ENCODE assay signal across 26 mouse cellular contexts in the genomic region with DNA sequence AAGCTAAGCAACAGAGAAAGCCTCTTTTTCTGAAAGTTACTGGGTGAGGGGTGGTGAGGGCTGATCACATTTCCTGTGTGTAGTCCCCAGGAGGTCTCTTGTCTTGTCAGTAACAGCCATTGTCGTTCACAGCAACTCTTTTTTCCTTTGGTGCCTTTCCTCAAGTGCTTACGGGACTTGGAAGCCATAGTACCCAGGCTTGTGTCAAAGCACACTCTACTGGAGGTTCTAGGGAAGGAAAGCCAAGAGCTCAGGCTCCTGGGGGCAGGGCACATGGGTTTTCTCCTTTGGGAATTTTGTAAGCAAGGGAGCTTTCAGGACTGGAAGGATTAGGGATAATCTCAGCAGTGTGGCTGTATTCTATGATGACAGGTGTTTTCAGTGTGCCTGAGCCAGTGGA.
DNase-seq lines count a peak whose midpoint lies in the region; ATAC-seq lines count a peak whose summit lies in the region.
"Had no signal": no experiment of that assay in that cellular context is flagged by ENCODE, and none has a peak within 500 bp of the region (broad histone marks: within the 10 kb centered on the region; RNA-seq: fewer than 3 reads in every experiment).

No protein-coding gene starts in this region.

- no peak overlapping the region for H3K4me3 ChIP-seq in midbrain, embryonic 15.5 days
- no peak overlapping the region for H3K4me3 ChIP-seq in midbrain, embryonic 16.5 days (ENCODE audit: low read depth, low read length)
- H3K4me3 ChIP-seq: embryonic facial prominence, embryonic 13.5 days; embryonic facial prominence, embryonic 15.5 days; erythroblast, embryonic 14.5 days; forebrain, embryonic 10.5 days; forebrain, embryonic 12.5 days had no signal

- H3K9ac ChIP-seq in midbrain, embryonic 15.5 days = no peak overlapping the region
- H3K9ac ChIP-seq in midbrain, embryonic 16.5 days (ENCODE audit: low read depth, low read length) = no peak overlapping the region
- H3K9ac ChIP-seq: embryonic facial prominence, embryonic 13.5 days; embryonic facial prominence, embryonic 15.5 days; forebrain, embryonic 12.5 days had no signal

- DNase-seq in heart, adult 11 months = peak; percentile 68
- no peak for DNase-seq in heart, postnatal 36 days
- DNase-seq in ES-CJ7 (ENCODE audit: low read depth, low spot score) = peak; percentile 45
- DNase-seq in ZHBTc4 (ENCODE audit: low read depth, low spot score) = peak; percentile 17
- DNase-seq: adrenal gland, adult 2 months; adrenal gland, postnatal 10 days; adrenal gland, postnatal 25 days; B cell, adult 2 months; cerebellum, adult 11 months; cerebellum, adult 18-20 months; cerebellum, adult 8-10 months; cerebellum, adult 9-11 months; cerebellum, postnatal 14 days; cerebellum, postnatal 36 days; embryo, embryonic 11 days had no signal

- intact Hi-C loops in heart, postnatal 36 days (cut with DNase I) = no loop called here

- H3K27me3 ChIP-seq in midbrain, embryonic 15.5 days (replicated peaks) = no peaks in the 10 kb centered on the region
- no peaks in the 10 kb centered on the region for H3K27me3 ChIP-seq in midbrain, embryonic 16.5 days (ENCODE audit: control insufficient read depth, insufficient read depth, low read depth, low read length)
- H3K27me3 ChIP-seq: CH12.LX; embryonic facial prominence, embryonic 13.5 days; embryonic facial prominence, embryonic 15.5 days; forebrain, embryonic 12.5 days had no signal

- peaks cover 16% of the 10 kb centered on the region for H3K4me1 ChIP-seq in midbrain, embryonic 15.5 days
- H3K4me1 ChIP-seq in midbrain, embryonic 16.5 days (ENCODE audit: control insufficient read depth, insufficient read depth, low read length) = peaks cover 17% of the 10 kb centered on the region
- H3K4me1 ChIP-seq: embryonic facial prominence, embryonic 15.5 days had no signal

- no peaks in the 10 kb centered on the region for H3K36me3 ChIP-seq in midbrain, embryonic 15.5 days (replicated peaks)
- no peaks in the 10 kb centered on the region for H3K36me3 ChIP-seq in midbrain, embryonic 16.5 days (ENCODE audit: control insufficient read depth, insufficient read depth, low read length)
- H3K36me3 ChIP-seq: embryonic facial prominence, embryonic 13.5 days; embryonic facial prominence, embryonic 15.5 days had no signal

- 80% methylated on average over 2 of the region's 2 CpGs for WGBS in midbrain, embryonic 15.5 days
- WGBS in midbrain, embryonic 16.5 days = 75% methylated on average over 2 of the region's 2 CpGs

- no peak overlapping the region for H3K4me2 ChIP-seq in midbrain, embryonic 15.5 days
- no peak overlapping the region for H3K4me2 ChIP-seq in midbrain, embryonic 16.5 days (ENCODE audit: low read length)
- H3K4me2 ChIP-seq: embryonic facial prominence, embryonic 13.5 days; embryonic facial prominence, embryonic 15.5 days; forebrain, embryonic 12.5 days had no signal

- ATAC-seq in midbrain, embryonic 15.5 days (replicated peaks) = no peak
- no peak for ATAC-seq in midbrain, embryonic 16.5 days
- ATAC-seq: CD4-positive, CD25-positive, alpha-beta regulatory T cell, adult 4 months; forebrain, embryonic 14.5 days; forebrain, embryonic 16.5 days had no signal

- H3K9me3 ChIP-seq in midbrain, embryonic 15.5 days = no peaks in the 10 kb centered on the region
- no peaks in the 10 kb centered on the region for H3K9me3 ChIP-seq in midbrain, embryonic 16.5 days (replicated peaks; ENCODE audit: control insufficient read depth, low read length, poor library complexity, severe bottlenecking)
- H3K9me3 ChIP-seq: embryonic facial prominence, embryonic 13.5 days; embryonic facial prominence, embryonic 15.5 days had no signal

- H3K27ac ChIP-seq in midbrain, embryonic 15.5 days = no peak overlapping the region
- no peak overlapping the region for H3K27ac ChIP-seq in midbrain, embryonic 16.5 days (ENCODE audit: low read length)
- H3K27ac ChIP-seq: embryonic facial prominence, embryonic 13.5 days; embryonic facial prominence, embryonic 15.5 days; forebrain, embryonic 10.5 days; forebrain, embryonic 12.5 days had no signal

Comparison
In these comparisons a context has a peak if more than half of its experiments do, and no peak if none do; other contexts are left out.
1. DNase-seq: peak in heart, adult 11 months (single experiment), ES-CJ7 (single experiment) and ZHBTc4 (single experiment); none in heart, postnatal 36 days (0 of 2).